Mouse (Mus musculus) kidney, adult 2 months (tissue): ENCODE data around the gene Actr3. TPM values are rescaled to one million over a fixed set of nuclear protein-coding genes. Genes with fewer than 3 reads are reported as not detected.
A peak's percentile ranks its signal among the peaks of the same experiment; 100 is the strongest.

ENCODE experiments used
- DNase-seq: peaks from one replicate; pipeline ENCODE4 v3.0.0; 2021
- H3K27ac ChIP-seq: fragments of 200-500 bp; 2 replicates; pipeline ENCODE4 v1.5.1; 2012; ENCODE audit warnings: low read depth, low read length, control low read depth, inconsistent platforms; ENCODE audit not compliant: insufficient read depth
- H3K27me3 ChIP-seq: fragments of 200-500 bp; replicated peaks from 2 replicates; pipeline ENCODE4 v1.6.1; 2012; ENCODE audit warnings: mild to moderate bottlenecking, moderate library complexity, low read length, inconsistent platforms; ENCODE audit not compliant: control insufficient read depth, insufficient read depth
- H3K36me3 ChIP-seq: fragments of 200-500 bp; 2 replicates; pipeline ENCODE4 v1.6.1; 2012; ENCODE audit warnings: mild to moderate bottlenecking, moderate library complexity, low read length, inconsistent platforms; ENCODE audit not compliant: control insufficient read depth, insufficient read depth
- H3K4me1 ChIP-seq: fragments of 200-500 bp; 2 replicates; pipeline ENCODE4 v1.6.1; 2011; ENCODE audit warnings: low read length; ENCODE audit not compliant: control insufficient read depth, insufficient read depth
- H3K4me3 ChIP-seq: fragments of 200-500 bp; 2 replicates; pipeline ENCODE4 v1.5.1; 2011; ENCODE audit warnings: mild to moderate bottlenecking, low read depth, low read length, control low read depth; ENCODE audit not compliant: insufficient read depth
- CTCF ChIP-seq: fragments of 200-500 bp; conservative IDR thresholded peaks from 2 replicates; pipeline ENCODE4 v1.5.1; 2011; ENCODE audit warnings: low read depth, mild to moderate bottlenecking, control low read depth, low read length, moderate library complexity, mixed read lengths; ENCODE audit not compliant: insufficient read depth, insufficient read length
- POLR2A ChIP-seq: fragments of 200-500 bp; IDR thresholded peaks from one replicate; pipeline ENCODE4 v1.6.1; 2011; ENCODE audit warnings: low read depth, low read length, control low read depth
- WGBS: fragments of 180-500 bp; shearing (Covaris S2); methylation state at CpG from one replicate; pipeline ENCODE4 v1.1.7; 2018; 5-methylcytosine and 5-hydroxymethylcytosine counted together
- polyA plus RNA-seq: library from polyadenylated mRNA; depleted of rRNA; stranded (reverse); fragments of >200 nt; gene quantifications from 2 replicates; pipeline ENCODE4 v1.2.3, GENCODE M21; 2012

Gene Actr3
- polyA plus RNA-seq, 1 experiment = 55.6 TPM

GRCm38 (mm10) chr1:125388370-125388769 is 47.2 kb downstream of the Actr3 start:
- H3K27ac ChIP-seq = no peak overlapping the region
- DNase-seq = no peak
- TF ChIP-seq POLR2A (no peak), CTCF (no peak)
- H3K4me1 ChIP-seq = no peaks in the 10 kb centered on the region
- no peak overlapping the region for H3K4me3 ChIP-seq
- 38% methylated on average over 3 of the region's 3 CpGs for WGBS
- H3K36me3 ChIP-seq = no peaks in the 10 kb centered on the region
- no peaks in the 10 kb centered on the region for H3K27me3 ChIP-seq

- no peak for DNase-seq
- WGBS = 80% methylated on average over 7 of the region's 7 CpGs
- H3K27me3 ChIP-seq = no peaks in the 10 kb centered on the region
- no peaks in the 10 kb centered on the region for H3K36me3 ChIP-seq
- H3K4me3 ChIP-seq = no peak overlapping the region
- no peak overlapping the region for H3K27ac ChIP-seq
- TF ChIP-seq CTCF (no peak), POLR2A (no peak)
- no peaks in the 10 kb centered on the region for H3K4me1 ChIP-seq
These were observed 49.3 kb downstream of the Actr3 start for GRCm38 (mm10) chr1:125386217-125386616.

- WGBS = 72% methylated on average over 6 of the region's 6 CpGs
- Histone ChIP-seq H3K4me1 (no peaks in the 10 kb centered on the region), H3K36me3 (no peaks in the 10 kb centered on the region)
These were observed 52.9 kb downstream of the Actr3 start for GRCm38 (mm10) chr1:125382622-125383021.

GRCm38 (mm10) chr1:125378889-125379288 is 56.6 kb downstream of the Actr3 start:
- DNase-seq = no peak
- TF ChIP-seq POLR2A (no peak), CTCF (no peak)
- no peaks in the 10 kb centered on the region for H3K4me1 ChIP-seq
- H3K27ac ChIP-seq = no peak overlapping the region
- no peaks in the 10 kb centered on the region for H3K27me3 ChIP-seq
- no peak overlapping the region for H3K4me3 ChIP-seq
- 56% methylated on average over 3 of the region's 3 CpGs for WGBS
- H3K36me3 ChIP-seq = no peaks in the 10 kb centered on the region

More at GRCm38 (mm10) chr1:125382622-125383021, 52.9 kb downstream of the Actr3 start:
- no peak overlapping the region for H3K27ac ChIP-seq
- H3K27me3 ChIP-seq = no peaks in the 10 kb centered on the region
- TF ChIP-seq POLR2A = no peak
- TF ChIP-seq CTCF = 0 out of 2 replicates have a peak, but pooled peaks have one; percentile 8
- H3K4me3 ChIP-seq = no peak overlapping the region
- peak; percentile 37 for DNase-seq

- WGBS = 54% methylated on average over 5 of the region's 5 CpGs
- Histone ChIP-seq H3K27ac (no peak overlapping the region), H3K36me3 (no peaks in the 10 kb centered on the region), H3K4me1 (no peaks in the 10 kb centered on the region), H3K4me3 (no peak overlapping the region), H3K27me3 (no peaks in the 10 kb centered on the region)
- TF ChIP-seq CTCF = no peak
- TF ChIP-seq POLR2A = no peak
- no peak for DNase-seq
These were observed 62.7 kb downstream of the Actr3 start for GRCm38 (mm10) chr1:125372855-125373254.

- Histone ChIP-seq H3K27ac (no peak overlapping the region), H3K4me3 (no peak overlapping the region), H3K36me3 (no peaks in the 10 kb centered on the region), H3K27me3 (no peaks in the 10 kb centered on the region), H3K4me1 (no peaks in the 10 kb centered on the region)
- TF ChIP-seq CTCF (peak; percentile 85), POLR2A (no peak)
- DNase-seq = peak; percentile 69
- 29% methylated on average over 6 of the region's 6 CpGs for WGBS
These were observed 64.7 kb downstream of the Actr3 start for GRCm38 (mm10) chr1:125370779-125371178.

GRCm38 (mm10) chr1:125365576-125365975 is 70.0 kb downstream of the Actr3 start:
- no peak for DNase-seq
- WGBS = 89% methylated on average over 4 of the region's 4 CpGs
- no peak overlapping the region for H3K4me3 ChIP-seq
- H3K4me1 ChIP-seq = no peaks in the 10 kb centered on the region
- TF ChIP-seq CTCF = no peak
- no peak for TF ChIP-seq POLR2A
- H3K36me3 ChIP-seq = no peaks in the 10 kb centered on the region
- H3K27me3 ChIP-seq = no peaks in the 10 kb centered on the region
- no peak overlapping the region for H3K27ac ChIP-seq

- Histone ChIP-seq H3K27ac (no peak overlapping the region), H3K27me3 (no peaks in the 10 kb centered on the region), H3K4me3 (no peak overlapping the region), H3K4me1 (no peaks in the 10 kb centered on the region), H3K36me3 (no peaks in the 10 kb centered on the region)
- WGBS = 83% methylated on average over 4 of the region's 4 CpGs
- DNase-seq = no peak
- TF ChIP-seq POLR2A (no peak), CTCF (no peak)
These were observed 84.0 kb downstream of the Actr3 start for GRCm38 (mm10) chr1:125351416-125352037.
